Mouse (Mus musculus): ENCODE measurements around the gene Haus8. TPM values are rescaled to one million over a fixed set of nuclear protein-coding genes. Genes with fewer than 3 reads are reported as not detected.
"Not testable (repeated sequence)": the region's sequence is repeated elsewhere in the genome, so short reads cannot be mapped to it uniquely, and the experiment has no call there.

The Haus8 gene
- polyA plus RNA-seq, 1 experiment, result 3.1 TPM

DNA sequence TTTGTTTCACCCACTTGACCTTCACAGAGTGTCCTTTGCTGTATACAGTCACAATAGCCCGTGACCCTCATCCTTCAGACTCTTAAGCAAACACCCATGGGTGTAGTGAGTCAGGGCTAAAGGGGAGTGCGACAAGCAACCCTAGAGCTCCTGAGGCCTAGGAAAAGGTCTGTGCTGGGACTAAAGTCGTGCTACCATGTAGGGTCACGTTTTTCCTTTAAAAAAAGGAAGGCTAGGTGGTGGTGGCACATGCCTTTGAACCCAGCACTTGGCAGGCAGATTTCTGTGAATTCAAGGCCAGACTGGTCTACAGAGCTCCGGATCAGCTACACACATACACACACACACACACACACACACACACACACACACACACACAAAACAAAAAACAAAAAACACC is 1.1 kb downstream of the Haus8 start:
- Histone ChIP-seq H3K27ac (ENCODE audit: insufficient read depth, low read depth, low read length) (no peak overlapping the region), H3K4me1 (ENCODE audit: control insufficient read depth, insufficient read depth, low read length) (peaks cover 14% of the 10 kb centered on the region; the same call in 1 of the 2 replicates), H3K4me3 (ENCODE audit: insufficient read depth, low read depth, low read length) (peak overlapping the region; percentile 85), H3K27me3 (replicated peaks; ENCODE audit: control insufficient read depth, insufficient read depth, low read length) (no peaks in the 10 kb centered on the region), H3K36me3 (ENCODE audit: control insufficient read depth, insufficient read depth, low read length) (no peaks in the 10 kb centered on the region)
- DNase-seq, result no peak
- 31% methylated on average over 5 of the region's 5 CpGs for WGBS
- TF ChIP-seq POLR2A (IDR thresholded peaks at IDR 0.05; ENCODE audit: low read depth, low read length), result no peak
- TF ChIP-seq CTCF (conservative IDR thresholded peaks at IDR 0.05; ENCODE audit: insufficient read depth, insufficient read length, low read depth, low read length), result no peak

DNA sequence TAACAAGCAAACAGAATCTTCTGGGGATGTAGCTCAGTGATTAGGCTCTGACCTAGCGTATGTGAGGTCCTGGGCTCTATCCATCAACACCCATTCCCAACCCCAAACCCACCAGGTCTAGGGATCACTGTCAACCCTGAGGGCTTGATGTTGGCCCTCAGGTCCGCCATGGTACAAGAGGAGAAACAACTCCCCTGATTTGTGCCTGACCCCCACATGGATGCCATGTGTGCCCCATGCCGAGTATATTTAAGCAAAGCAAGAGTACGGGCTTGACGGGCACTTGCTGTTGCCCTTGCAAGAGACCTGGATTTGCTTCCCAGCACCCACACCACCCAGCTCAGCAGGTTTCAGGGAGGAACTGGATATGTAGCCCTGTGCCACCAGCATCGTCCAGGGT is 4.4 kb downstream of the Haus8 start:
- WGBS, result 98% methylated on average over 6 of the region's 6 CpGs
- not testable (repeated sequence) for H3K4me1 ChIP-seq (ENCODE audit: control insufficient read depth, insufficient read depth, low read length); H3K27me3 ChIP-seq (replicated peaks; ENCODE audit: control insufficient read depth, insufficient read depth, low read length); H3K4me3 ChIP-seq (ENCODE audit: insufficient read depth, low read depth, low read length); H3K27ac ChIP-seq (ENCODE audit: insufficient read depth, low read depth, low read length); DNase-seq; H3K36me3 ChIP-seq (ENCODE audit: control insufficient read depth, insufficient read depth, low read length)

DNA sequence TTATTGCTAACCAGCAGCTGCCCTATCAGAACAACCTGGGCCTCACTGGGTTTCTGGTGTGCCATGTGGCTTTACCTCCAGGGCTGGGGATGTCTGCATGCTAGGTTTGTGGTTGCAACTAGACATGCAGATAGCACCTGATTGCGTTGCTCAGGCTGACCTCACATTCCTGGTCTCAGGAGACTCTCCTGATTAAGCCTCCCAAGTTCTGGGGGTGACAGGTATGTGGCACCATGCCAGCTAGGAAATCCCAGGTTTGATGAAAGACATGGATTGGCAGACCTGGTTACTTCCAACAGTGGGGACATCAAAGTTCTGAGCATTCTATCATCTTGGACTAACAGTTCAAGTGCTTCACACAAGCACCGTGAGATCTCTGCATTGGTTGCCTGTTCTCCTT is 5.0 kb downstream of the Haus8 start:
- H3K36me3 ChIP-seq (ENCODE audit: control insufficient read depth, insufficient read depth, low read length), result no peaks in the 10 kb centered on the region
- WGBS, result 97% methylated on average over 2 of the region's 2 CpGs
- TF ChIP-seq POLR2A (IDR thresholded peaks at IDR 0.05; ENCODE audit: low read depth, low read length) (no peak), CTCF (conservative IDR thresholded peaks at IDR 0.05; ENCODE audit: insufficient read depth, insufficient read length, low read depth, low read length) (no peak)
- no peaks in the 10 kb centered on the region for H3K27me3 ChIP-seq (replicated peaks; ENCODE audit: control insufficient read depth, insufficient read depth, low read length)
- H3K4me1 ChIP-seq (ENCODE audit: control insufficient read depth, insufficient read depth, low read length), result peaks cover 5% of the 10 kb centered on the region; the same call in 1 of the 2 replicates
- H3K27ac ChIP-seq (ENCODE audit: insufficient read depth, low read depth, low read length), result no peak overlapping the region
- no peak for DNase-seq
- no peak overlapping the region for H3K4me3 ChIP-seq (ENCODE audit: insufficient read depth, low read depth, low read length)

DNA sequence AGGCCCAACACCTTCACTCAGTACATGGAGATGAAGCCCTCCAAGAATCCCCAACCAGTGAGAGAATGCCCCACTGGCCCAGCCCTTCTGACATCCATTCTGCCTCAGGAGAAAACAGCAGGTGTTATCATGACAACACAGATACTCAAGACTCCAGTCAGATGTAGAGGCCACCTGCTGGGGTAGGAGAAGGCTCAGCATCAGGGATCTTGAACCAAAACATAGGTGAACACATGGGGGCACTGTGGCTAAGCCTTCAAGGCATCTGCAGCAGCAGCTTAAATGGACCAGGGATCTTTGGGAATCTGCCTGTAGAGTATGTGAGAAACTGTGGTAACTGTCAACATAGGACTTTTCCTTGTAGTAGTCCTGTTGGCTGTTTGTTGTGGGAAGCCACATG is 11.5 kb downstream of the Haus8 start:
- peak; percentile 34 for DNase-seq

DNA sequence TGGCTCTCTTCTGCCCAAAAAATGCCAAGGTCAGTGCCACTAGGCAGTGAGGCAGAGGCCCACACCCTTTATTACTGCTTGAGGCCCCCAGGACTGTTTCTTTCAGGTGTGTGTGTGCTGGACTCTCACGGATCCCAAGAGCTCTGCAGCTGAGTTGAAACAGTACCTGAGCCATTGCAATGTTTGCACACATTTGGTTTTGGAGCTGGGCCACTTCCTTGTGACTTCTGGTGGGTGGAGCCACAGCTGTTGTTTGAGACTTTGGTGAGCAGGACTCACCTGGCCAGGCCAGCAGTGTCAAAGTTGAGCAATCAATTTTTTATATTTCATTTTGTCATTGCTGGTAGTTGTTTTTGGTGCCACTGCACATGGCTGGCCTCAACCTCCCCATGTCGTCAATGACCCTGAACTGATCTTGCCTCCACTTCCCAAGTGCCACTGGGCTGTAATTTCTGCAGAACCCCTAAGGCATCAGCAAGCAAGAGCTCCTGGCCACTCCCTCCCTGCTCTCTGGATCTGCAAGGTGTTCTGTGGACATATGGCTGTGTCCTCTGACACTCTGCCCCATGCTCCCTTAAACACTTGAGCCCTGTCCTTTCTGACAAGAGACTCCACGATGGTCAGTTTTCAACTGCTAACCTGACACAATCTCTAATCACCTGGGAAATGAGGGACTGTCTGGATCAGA is 16.0 kb downstream of the Haus8 start:
- no peak for DNase-seq
- Histone ChIP-seq H3K36me3 (ENCODE audit: control insufficient read depth, insufficient read depth, low read length) (no peaks in the 10 kb centered on the region), H3K27ac (ENCODE audit: insufficient read depth, low read depth, low read length) (no peak overlapping the region), H3K27me3 (replicated peaks; ENCODE audit: control insufficient read depth, insufficient read depth, low read length) (no peaks in the 10 kb centered on the region), H3K4me3 (ENCODE audit: insufficient read depth, low read depth, low read length) (no peak overlapping the region), H3K4me1 (ENCODE audit: control insufficient read depth, insufficient read depth, low read length) (no peaks in the 10 kb centered on the region)
- WGBS, result 95% methylated on average over 3 of the region's 3 CpGs
- TF ChIP-seq CTCF (conservative IDR thresholded peaks at IDR 0.05; ENCODE audit: insufficient read depth, insufficient read length, low read depth, low read length) (no peak), POLR2A (IDR thresholded peaks at IDR 0.05; ENCODE audit: low read depth, low read length) (no peak)

More for the DNA sequence above, 11.5 kb downstream of the Haus8 start:
- TF ChIP-seq POLR2A (IDR thresholded peaks at IDR 0.05; ENCODE audit: low read depth, low read length) (no peak), CTCF (conservative IDR thresholded peaks at IDR 0.05; ENCODE audit: insufficient read depth, insufficient read length, low read depth, low read length) (peak; percentile 57)
- Histone ChIP-seq H3K27ac (ENCODE audit: insufficient read depth, low read depth, low read length) (no peak overlapping the region), H3K4me1 (ENCODE audit: control insufficient read depth, insufficient read depth, low read length) (no peaks in the 10 kb centered on the region), H3K4me3 (ENCODE audit: insufficient read depth, low read depth, low read length) (no peak overlapping the region), H3K36me3 (ENCODE audit: control insufficient read depth, insufficient read depth, low read length) (no peaks in the 10 kb centered on the region), H3K27me3 (replicated peaks; ENCODE audit: control insufficient read depth, insufficient read depth, low read length) (no peaks in the 10 kb centered on the region)

DNA sequence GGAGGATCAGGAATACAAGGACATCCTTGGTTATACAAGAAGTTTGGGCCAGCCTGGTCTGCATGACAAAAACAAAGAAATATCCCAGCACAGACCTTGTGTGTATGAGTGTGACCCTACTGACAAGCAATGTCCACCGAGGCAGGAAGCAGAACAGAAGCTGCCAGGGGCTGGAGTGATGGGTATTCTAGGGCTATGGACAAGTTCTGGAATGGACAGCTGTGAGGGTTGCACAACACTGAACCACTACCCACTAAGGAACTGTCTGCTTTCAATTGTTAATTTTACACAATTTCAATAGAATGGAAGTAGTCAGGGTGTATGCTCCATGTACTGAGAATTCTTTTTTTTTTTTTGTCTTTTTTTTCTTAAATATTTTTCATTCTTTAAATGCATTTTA is 24.5 kb downstream of the Haus8 start:
- WGBS, result 90% methylated on average over 1 of the region's 1 CpGs

DNA sequence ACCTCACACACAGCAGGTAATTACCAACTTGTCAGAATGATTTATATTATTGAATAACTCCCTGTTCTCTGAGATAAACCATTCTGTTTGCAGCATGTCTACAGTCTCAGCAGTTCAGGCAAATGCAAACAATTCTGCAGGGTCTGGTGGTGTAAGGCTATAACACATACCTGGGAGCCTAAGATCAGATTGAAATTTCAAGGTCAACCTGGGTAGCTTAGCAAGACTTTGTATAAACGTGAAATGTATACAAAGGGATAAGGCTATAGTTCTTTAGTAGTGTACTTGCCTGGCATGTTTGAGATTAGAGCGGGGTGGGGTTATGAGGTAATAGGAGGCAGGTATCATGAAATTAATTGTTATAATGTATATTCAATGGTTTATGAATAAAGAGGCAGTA is 30.0 kb downstream of the Haus8 start:
- H3K4me1 ChIP-seq (ENCODE audit: control insufficient read depth, insufficient read depth, low read length), result no peaks in the 10 kb centered on the region
- no peak overlapping the region for H3K27ac ChIP-seq (ENCODE audit: insufficient read depth, low read depth, low read length)
- no peaks in the 10 kb centered on the region for H3K27me3 ChIP-seq (replicated peaks; ENCODE audit: control insufficient read depth, insufficient read depth, low read length)
- WGBS, result 84% methylated on average over 2 of the region's 2 CpGs
- H3K36me3 ChIP-seq (ENCODE audit: control insufficient read depth, insufficient read depth, low read length), result no peaks in the 10 kb centered on the region
- no peak for TF ChIP-seq POLR2A (IDR thresholded peaks at IDR 0.05; ENCODE audit: low read depth, low read length)
- no peak for TF ChIP-seq CTCF (conservative IDR thresholded peaks at IDR 0.05; ENCODE audit: insufficient read depth, insufficient read length, low read depth, low read length)
- H3K4me3 ChIP-seq (ENCODE audit: insufficient read depth, low read depth, low read length), result no peak overlapping the region
- DNase-seq, result no peak

More for the DNA sequence above, 24.5 kb downstream of the Haus8 start:
- Histone ChIP-seq H3K27ac (ENCODE audit: insufficient read depth, low read depth, low read length) (no peak overlapping the region), H3K36me3 (ENCODE audit: control insufficient read depth, insufficient read depth, low read length) (no peaks in the 10 kb centered on the region), H3K27me3 (replicated peaks; ENCODE audit: control insufficient read depth, insufficient read depth, low read length) (no peaks in the 10 kb centered on the region), H3K4me1 (ENCODE audit: control insufficient read depth, insufficient read depth, low read length) (no peaks in the 10 kb centered on the region), H3K4me3 (ENCODE audit: insufficient read depth, low read depth, low read length) (no peak overlapping the region)
- no peak for TF ChIP-seq POLR2A (IDR thresholded peaks at IDR 0.05; ENCODE audit: low read depth, low read length)
- no peak for TF ChIP-seq CTCF (conservative IDR thresholded peaks at IDR 0.05; ENCODE audit: insufficient read depth, insufficient read length, low read depth, low read length)
- DNase-seq, result no peak
